Mouse (Mus musculus) myocyte (in vitro differentiated cells): ENCODE measurements around the gene Ccdc33.

Experiments
- CEBPB ChIP-seq: IDR thresholded peaks from 2 replicates; pipeline ENCODE4 v1.6.1; 2011; ENCODE audit warnings: mild to moderate bottlenecking, moderate library complexity; ENCODE audit not compliant: poor library complexity, insufficient read depth, severe bottlenecking
- E2F4 ChIP-seq: IDR thresholded peaks from one replicate; pipeline ENCODE4 v1.6.1; 2011; ENCODE audit warnings: mild to moderate bottlenecking, control low read depth, moderate library complexity; ENCODE audit not compliant: insufficient read depth
- MAX ChIP-seq: IDR thresholded peaks from one replicate; pipeline ENCODE4 v1.6.1; 2011; ENCODE audit warnings: low read depth, mild to moderate bottlenecking, control low read depth
- MYOD1 ChIP-seq, 3 experiments: IDR thresholded peaks; one replicate each; pipeline ENCODE4 v1.6.1; 2011; ENCODE audit warnings: control low read depth in 2 of 3, low read depth in 2 of 3, mild to moderate bottlenecking in 2 of 3, moderate library complexity in 1 of 3; ENCODE audit not compliant: insufficient read length in 2 of 3, control insufficient read depth in 1 of 3
- MYOG ChIP-seq, 3 experiments: IDR thresholded peaks; one replicate each; pipeline ENCODE4 v1.6.1; 2011; ENCODE audit warnings: control low read depth in 2 of 3, low read depth in 2 of 3, mild to moderate bottlenecking in 2 of 3; ENCODE audit not compliant: insufficient read length in 2 of 3, control insufficient read depth in 1 of 3, insufficient read depth in 1 of 3
- POLR2A ChIP-seq: IDR thresholded peaks from one replicate; pipeline ENCODE4 v1.6.1; 2011; ENCODE audit warnings: low read depth, mild to moderate bottlenecking, control low read depth, moderate library complexity; ENCODE audit not compliant: insufficient read length
- POLR2AphosphoS2 ChIP-seq: IDR thresholded peaks from one replicate; pipeline ENCODE4 v1.6.1; 2011; ENCODE audit warnings: low read depth, control low read depth; ENCODE audit not compliant: insufficient read length
- REST ChIP-seq: IDR thresholded peaks from one replicate; pipeline ENCODE4 v1.6.1; 2011; ENCODE audit warnings: mild to moderate bottlenecking, control low read depth, moderate library complexity; ENCODE audit not compliant: insufficient read depth, insufficient read length
- SRF ChIP-seq: IDR thresholded peaks from one replicate; pipeline ENCODE4 v1.6.1; 2011; ENCODE audit warnings: low read depth; ENCODE audit not compliant: control insufficient read depth, insufficient read length
- TCF12 ChIP-seq: IDR thresholded peaks from one replicate; pipeline ENCODE4 v1.6.1; 2011; ENCODE audit warnings: mild to moderate bottlenecking, control low read depth; ENCODE audit not compliant: poor library complexity, insufficient read depth, severe bottlenecking
- TCF3 ChIP-seq: IDR thresholded peaks from one replicate; pipeline ENCODE4 v1.6.1; 2011; ENCODE audit warnings: low read depth, control low read depth; ENCODE audit not compliant: insufficient read length
- USF1 ChIP-seq: IDR thresholded peaks from one replicate; pipeline ENCODE4 v1.6.1; 2011; ENCODE audit warnings: low read depth, mild to moderate bottlenecking, control low read depth, moderate library complexity

GRCm38 (mm10) chr9:58115297-58115925 lies 3.2 kb downstream of the Ccdc33 start:
- TF ChIP-seq SRF (no peak), POLR2A (no peak), E2F4 (no peak), MAX (no peak), MYOG (IDR thresholded peaks at IDR 0.05; ENCODE audit: control insufficient read depth in 1 of 3, insufficient read depth in 1 of 3, insufficient read length in 2 of 3, low read depth in 2 of 3) (no peak), CEBPB (no peak), USF1 (no peak), MYOD1 (IDR thresholded peaks at IDR 0.05; ENCODE audit: control insufficient read depth in 1 of 3, insufficient read length in 2 of 3, low read depth in 2 of 3) (no peak), REST (no peak), TCF12 (no peak), POLR2AphosphoS2 (no peak), TCF3 (no peak)
